Mouse (Mus musculus) adrenal gland, postnatal 4 days (tissue): ENCODE results near the gene Nos3. TPM values are rescaled to one million over a fixed set of nuclear protein-coding genes. Genes with fewer than 3 reads are reported as not detected.

Experiments
- DNase-seq, 2 experiments: peaks; one replicate each; pipeline ENCODE4 v3.0.0; 2021 to 2022; ENCODE audit warnings: low spot score in 2 of 2, mixed read lengths in 2 of 2
- total RNA-seq, 2 experiments: library from RNA; stranded (reverse); gene quantifications; 2 replicates each; pipeline ENCODE4 v1.2.3; 2021

Nos3 gene
- total RNA-seq, 2 experiments from 2014 or later, result 11.5 to 12.3 TPM

DNA sequence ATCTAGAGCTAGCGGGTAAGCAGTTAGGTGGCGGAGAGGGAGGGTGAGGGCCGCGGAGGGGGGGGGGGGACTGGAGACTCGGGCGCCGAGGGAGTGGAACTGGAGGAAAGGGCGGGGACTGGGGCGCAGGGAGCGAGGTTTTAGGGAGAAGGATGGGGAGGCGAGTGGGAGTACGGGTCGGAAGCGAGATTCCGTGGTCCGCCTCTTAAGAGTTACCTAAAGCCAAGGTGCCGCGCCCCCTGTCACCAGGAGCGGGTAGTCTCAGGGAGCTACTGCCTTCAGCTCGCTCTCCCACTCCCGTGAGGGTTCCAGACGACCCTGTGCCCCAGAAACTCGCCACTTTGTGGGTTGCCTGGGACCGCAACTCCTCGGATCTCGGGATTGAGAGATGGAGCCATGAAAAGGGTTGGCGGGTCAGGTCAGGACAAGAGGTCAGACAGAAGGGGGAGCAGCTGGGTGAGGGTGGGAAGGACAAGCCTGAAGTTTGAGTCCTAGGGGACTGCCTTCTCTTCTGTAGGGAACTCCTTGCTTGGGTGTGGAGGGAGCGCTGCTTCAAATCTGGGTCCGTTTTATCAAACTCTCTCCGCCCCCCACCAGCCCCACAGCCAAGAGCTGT lies 60.9 kb downstream of the Nos3 start:
- DNase-seq, result no peak

DNA sequence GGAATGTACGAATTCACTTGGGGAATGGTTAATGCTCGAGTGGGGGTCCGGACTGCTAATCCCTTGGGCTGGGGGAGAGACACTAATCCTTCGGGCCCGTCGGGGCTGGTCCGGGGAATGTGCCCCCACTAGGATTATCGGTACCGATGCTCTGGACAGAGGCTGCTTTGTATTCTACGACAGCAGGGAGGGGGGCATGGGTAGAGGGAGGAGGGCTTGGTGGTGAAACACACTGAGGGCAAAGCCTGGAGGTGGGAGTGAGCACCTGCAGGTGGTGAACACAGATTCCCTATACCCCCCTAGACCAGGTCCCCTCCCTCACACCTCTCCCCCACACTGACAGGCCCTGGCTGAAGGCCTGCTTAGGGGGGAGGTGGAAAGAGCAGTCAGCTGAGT lies 61.4 kb downstream of the Nos3 start:
- no peak for DNase-seq

GRCm38 (mm10) chr5:24426556-24427284 lies 62.1 kb downstream of the Nos3 start:
- no peak for DNase-seq

GRCm38 (mm10) chr5:24427285-24427633 lies 62.6 kb downstream of the Nos3 start:
- no peak for DNase-seq

DNA sequence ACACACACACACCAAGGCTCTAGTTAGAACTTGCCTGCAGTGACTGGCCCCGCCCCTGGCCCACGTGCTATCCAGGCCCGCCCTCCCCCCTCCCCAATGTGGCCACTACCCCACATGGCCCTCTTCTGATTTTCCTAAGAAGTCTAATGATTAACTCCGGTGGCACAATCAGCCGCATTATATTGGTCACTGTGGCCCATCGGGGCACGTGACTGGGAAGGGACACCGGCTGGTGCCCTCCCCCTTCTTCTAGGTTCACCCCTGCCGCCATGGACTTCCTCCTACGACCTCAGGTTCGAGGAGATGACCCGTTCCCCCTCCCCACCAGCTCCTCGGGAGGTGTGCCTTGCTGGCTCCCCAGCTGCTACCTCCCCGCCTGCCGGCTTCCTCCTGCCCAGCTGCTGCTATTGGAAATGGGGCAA lies 63.4 kb downstream of the Nos3 start:
- DNase-seq, result no peak

- no peak for DNase-seq
Measured at GRCm38 (mm10) chr5:24428596-24428995, 64.0 kb downstream of the Nos3 start.

- no peak for DNase-seq
Measured at GRCm38 (mm10) chr5:24433993-24434392, 69.4 kb downstream of the Nos3 start.

Other genes starting within 250 kb of the Nos3 start
- 10 to 100 TPM; 12.3 to 14.1 TPM for gene Nupl2, start 199.8 kb upstream of the Nos3 start, total RNA-seq
- 10 to 100 TPM; 38.6 to 42.4 TPM for gene Kcnh2, start 13.2 kb upstream of the Nos3 start, total RNA-seq
- gene Atg9b, start 27.3 kb downstream of the Nos3 start, total RNA-seq, result under 1 TPM; 0.42 to 0.62 TPM
- 10 to 100 TPM; 73.9 to 84.8 TPM for gene Abcb8, start 28.9 kb downstream of the Nos3 start, total RNA-seq
- gene Asic3, start 48.6 kb downstream of the Nos3 start, total RNA-seq, result under 1 TPM; 0.20 to 0.22 TPM
- gene Cdk5, start 58.7 kb downstream of the Nos3 start, total RNA-seq, result 10 to 100 TPM; 42.6 to 43.9 TPM
- gene Slc4a2, start 59.0 kb downstream of the Nos3 start, total RNA-seq, result 10 to 100 TPM; 60.8 to 70.1 TPM
- 100 to 1,000 TPM; 108 to 127 TPM for gene Fastk, start 80.5 kb downstream of the Nos3 start, total RNA-seq
- gene Tmub1, start 83.0 kb downstream of the Nos3 start, total RNA-seq, result 10 to 100 TPM; 11.1 to 11.3 TPM
- gene Agap3, start 87.4 kb downstream of the Nos3 start, total RNA-seq, result 10 to 100 TPM; 88.4 to 89.2 TPM
- gene Gbx1, start 162.4 kb downstream of the Nos3 start, total RNA-seq, result under 1 TPM in 1 of 2 experiments, not detected in 1; 0.11 TPM
- 1 to 10 TPM; 2.6 to 3.0 TPM for gene Asb10, start 176.2 kb downstream of the Nos3 start, total RNA-seq
- gene 4931409K22Rik, start 192.0 kb downstream of the Nos3 start, total RNA-seq, result under 1 TPM in 1 of 2 experiments, not detected in 1; 0.11 TPM
- gene Abcf2, start 212.7 kb downstream of the Nos3 start, total RNA-seq, result 10 to 100 TPM; 54.7 to 59.8 TPM
- 10 to 100 TPM; 59.1 to 68.4 TPM for gene Chpf2, start 221.9 kb downstream of the Nos3 start, total RNA-seq